Mouse (Mus musculus) forebrain, postnatal 0 days (tissue): ENCODE results near the gene Nsl1. TPM values are rescaled to one million over a fixed set of nuclear protein-coding genes. Genes with fewer than 3 reads are reported as not detected.
A peak's percentile ranks its signal among the peaks of the same experiment; 100 is the strongest.

ENCODE experiments used
- ATAC-seq: fragments of 200-750 bp; cut with Nextera tagmentation; 2 replicates; pipeline ENCODE4 v1.8.0; 2017; ENCODE audit warnings: mild to moderate bottlenecking, moderate library complexity
- DNase-seq: peaks from one replicate; pipeline ENCODE4 v3.0.0-alpha.2; 2015
- H3K27ac ChIP-seq: fragments of 300-500 bp; sonication (generic); 2 replicates; pipeline ENCODE4 v1.5.1; 2014; ENCODE audit warnings: low read depth, mild to moderate bottlenecking, antibody characterized with exemption, low read length, moderate library complexity, mixed read lengths
- H3K27me3 ChIP-seq: fragments of 300-500 bp; sonication (generic); 2 replicates; pipeline ENCODE4 v1.6.1; 2014; ENCODE audit warnings: mild to moderate bottlenecking, low read length, mixed read lengths; ENCODE audit not compliant: insufficient read depth
- H3K36me3 ChIP-seq: fragments of 300-500 bp; sonication (generic); 2 replicates; pipeline ENCODE4 v1.6.1; 2014; ENCODE audit warnings: mild to moderate bottlenecking, moderate library complexity; ENCODE audit not compliant: insufficient read depth
- H3K4me1 ChIP-seq: fragments of 300-500 bp; sonication (generic); 2 replicates; pipeline ENCODE4 v1.6.1; 2014; ENCODE audit warnings: antibody characterized with exemption; ENCODE audit not compliant: insufficient read depth
- H3K4me2 ChIP-seq: fragments of 300-500 bp; sonication (generic); 2 replicates; pipeline ENCODE4 v1.6.1; 2014; ENCODE audit warnings: low read depth, mild to moderate bottlenecking, moderate library complexity
- H3K4me3 ChIP-seq: fragments of 300-500 bp; sonication (generic); 2 replicates; pipeline ENCODE4 v1.5.1; 2014; ENCODE audit warnings: low read depth, low read length, mixed read lengths
- H3K9ac ChIP-seq: fragments of 300-500 bp; sonication (generic); 2 replicates; pipeline ENCODE4 v1.6.1; 2014; ENCODE audit warnings: mild to moderate bottlenecking
- H3K9me3 ChIP-seq: fragments of 300-500 bp; sonication (generic); 2 replicates; pipeline ENCODE4 v1.6.1; 2016; ENCODE audit warnings: low read length
- CTCF ChIP-seq: sonication (generic); IDR thresholded peaks from 2 replicates; pipeline ENCODE4 v1.5.1; 2016; ENCODE audit warnings: antibody characterized with exemption, control low read depth, low read depth
- WGBS: fragments of 180-500 bp; shearing (Covaris S2); extraction: QIAGEN DNeasy Blood & Tissue Kit; methylation state at CpG from one replicate; pipeline ENCODE4 v1.1.7; 2014; 5-methylcytosine and 5-hydroxymethylcytosine counted together
- polyA plus RNA-seq: library from polyadenylated mRNA; unstranded; fragments of >200 nt; fragmentation: Nextera tagmentation; extraction: Ambion mirVana; gene quantifications from 2 replicates; pipeline ENCODE4 v1.2.1, GENCODE M21; 2015
- total RNA-seq: library from RNA; depleted of rRNA; stranded (reverse); fragments of >200 nt; gene quantifications from 2 replicates; pipeline ENCODE4 v1.2.3, GENCODE M21; 2014; rRNA removed

Gene Nsl1
- total and polyA plus RNA-seq, 2 experiments from 2014 or later = 2.5 to 4.7 TPM

DNA sequence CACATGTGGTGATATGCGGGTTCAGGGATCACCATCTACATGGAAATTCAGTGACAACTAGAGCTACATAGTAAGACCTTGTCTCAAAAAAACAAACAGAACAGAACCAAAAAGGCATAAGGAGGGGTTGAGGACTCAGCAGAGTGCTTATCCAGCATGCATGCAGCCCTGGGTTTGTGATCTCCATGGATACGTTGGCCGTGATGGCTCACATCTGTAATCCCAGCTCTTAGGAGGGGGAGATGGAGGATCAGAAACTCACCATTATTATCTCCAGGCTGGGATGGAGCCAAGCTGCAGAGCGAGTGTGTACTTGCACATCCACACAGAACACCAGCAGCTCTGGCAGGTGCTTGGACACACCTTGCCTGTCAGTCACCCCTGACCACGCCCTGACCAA is 69.4 kb downstream of the Nsl1 start:
- peak; percentile 69; the same call in 1 of the 2 replicates for ATAC-seq
- no peak overlapping the region for H3K4me3 ChIP-seq
- no peak overlapping the region for H3K4me2 ChIP-seq
- peak; percentile 7 for DNase-seq
- H3K4me1 ChIP-seq = no peaks in the 10 kb centered on the region
- no peaks in the 10 kb centered on the region for H3K27me3 ChIP-seq
- TF ChIP-seq CTCF = no peak
- no peak overlapping the region for H3K27ac ChIP-seq
- 0 out of 2 replicates have a peak, but pooled peaks cover 2% of the 10 kb centered on the region for H3K9me3 ChIP-seq
- H3K36me3 ChIP-seq = no peaks in the 10 kb centered on the region
- WGBS = 66% methylated on average over 5 of the region's 5 CpGs
- no peak overlapping the region for H3K9ac ChIP-seq

DNA sequence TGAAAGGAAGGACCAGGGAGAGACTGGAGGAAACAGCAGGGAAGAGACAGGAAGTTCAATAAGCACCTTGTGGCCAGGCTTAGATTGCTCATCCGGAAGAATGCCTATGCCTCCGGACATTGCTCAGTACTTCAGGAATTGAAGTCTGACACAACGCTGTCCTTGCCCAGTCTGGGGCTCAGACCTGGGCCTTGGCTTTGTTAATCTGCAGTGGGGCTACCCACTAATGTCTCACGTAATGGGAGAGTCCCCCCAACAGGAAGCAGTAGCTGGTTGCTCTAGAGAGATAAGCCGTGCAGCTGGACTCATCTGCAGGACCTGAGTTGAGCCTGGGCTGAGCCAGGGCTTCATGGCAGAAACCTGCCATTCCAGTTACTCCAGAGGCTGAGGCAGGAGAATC is 70.1 kb downstream of the Nsl1 start:
- no peak for ATAC-seq
- no peak for TF ChIP-seq CTCF
- no peak for DNase-seq
- 0 out of 2 replicates have a peak, but pooled peaks cover 2% of the 10 kb centered on the region for H3K9me3 ChIP-seq
- H3K4me3 ChIP-seq = no peak overlapping the region
- no peak overlapping the region for H3K4me2 ChIP-seq
- no peak overlapping the region for H3K27ac ChIP-seq
- no peaks in the 10 kb centered on the region for H3K27me3 ChIP-seq
- H3K4me1 ChIP-seq = no peaks in the 10 kb centered on the region
- 73% methylated on average over 5 of the region's 5 CpGs for WGBS
- H3K36me3 ChIP-seq = no peaks in the 10 kb centered on the region
- no peak overlapping the region for H3K9ac ChIP-seq

DNA sequence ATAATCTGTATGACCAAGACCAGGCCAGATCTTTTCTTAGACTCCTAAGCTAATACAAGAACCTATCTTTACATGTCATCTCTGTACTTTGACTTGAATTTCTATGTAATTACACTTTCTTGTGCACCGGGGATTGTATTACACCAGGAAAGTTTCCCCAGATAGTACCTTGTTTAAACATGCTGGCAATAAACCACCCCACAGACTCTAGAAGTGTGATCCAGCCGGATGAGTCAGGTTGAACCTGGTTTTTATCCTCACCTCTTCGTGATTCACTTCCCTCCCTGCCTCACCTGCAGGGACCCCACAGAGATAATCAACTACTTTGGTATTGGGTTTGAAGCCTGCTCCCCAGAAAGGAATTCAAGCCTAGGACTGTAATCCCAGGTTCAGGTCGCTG is 72.6 kb downstream of the Nsl1 start:
- no peak for DNase-seq
- no peak overlapping the region for H3K4me2 ChIP-seq
- H3K4me3 ChIP-seq = no peak overlapping the region
- no peak overlapping the region for H3K27ac ChIP-seq
- no peak for TF ChIP-seq CTCF
- WGBS = 59% methylated on average over 4 of the region's 4 CpGs
- no peaks in the 10 kb centered on the region for H3K27me3 ChIP-seq
- no peaks in the 10 kb centered on the region for H3K36me3 ChIP-seq
- no peaks in the 10 kb centered on the region for H3K9me3 ChIP-seq
- H3K4me1 ChIP-seq = no peaks in the 10 kb centered on the region
- no peak overlapping the region for H3K9ac ChIP-seq
- no peak for ATAC-seq

Other genes with a start within 250 kb of the Nsl1 start
- 42.8 and 47.4 TPM in 2 replicates for gene Rps6kc1, start 151.2 kb upstream of the Nsl1 start, total RNA-seq
- 23.0 and 26.1 TPM in 2 replicates for gene Rps6kc1, start 151.2 kb upstream of the Nsl1 start, polyA plus RNA-seq
- gene Angel2, start 137.9 kb upstream of the Nsl1 start, total RNA-seq = 48.5 and 49.1 TPM in 2 replicates
- gene Angel2, start 137.9 kb upstream of the Nsl1 start, polyA plus RNA-seq = 44.3 and 47.7 TPM in 2 replicates
- gene Vash2, start 83.7 kb upstream of the Nsl1 start, total RNA-seq = 46.4 and 47.5 TPM in 2 replicates
- gene Vash2, start 83.7 kb upstream of the Nsl1 start, polyA plus RNA-seq = 60.9 and 63.7 TPM in 2 replicates
- gene Flvcr1, start 36.9 kb upstream of the Nsl1 start, total RNA-seq = 28.8 and 33.9 TPM in 2 replicates
- 5.1 and 7.6 TPM in 2 replicates for gene Flvcr1, start 36.9 kb upstream of the Nsl1 start, polyA plus RNA-seq
- not detected in 2 replicates for gene Spata45, start 26.4 kb upstream of the Nsl1 start, total RNA-seq
- not detected in 2 replicates for gene Spata45, start 26.4 kb upstream of the Nsl1 start, polyA plus RNA-seq
- gene Tatdn3, start 80 bp upstream of the Nsl1 start, total RNA-seq = 23.0 and 24.8 TPM in 2 replicates
- gene Tatdn3, start 80 bp upstream of the Nsl1 start, polyA plus RNA-seq = 11.9 and 13.2 TPM in 2 replicates
- 1.4 and 1.8 TPM in 2 replicates for gene Batf3, start 34.8 kb downstream of the Nsl1 start, total RNA-seq
- 1.2 and 1.3 TPM in 2 replicates for gene Batf3, start 34.8 kb downstream of the Nsl1 start, polyA plus RNA-seq
- gene Fam71a, start 101.8 kb downstream of the Nsl1 start, total RNA-seq = not detected in 2 replicates
- not detected in 2 replicates for gene Fam71a, start 101.8 kb downstream of the Nsl1 start, polyA plus RNA-seq
- 0.62 and 1.5 TPM in 2 replicates for gene Atf3, start 155.0 kb downstream of the Nsl1 start, total RNA-seq
- gene Atf3, start 155.0 kb downstream of the Nsl1 start, polyA plus RNA-seq = 1.1 and 1.4 TPM in 2 replicates